Mouse (Mus musculus) skeletal muscle tissue, adult 2 months (tissue): ENCODE measurements around the gene Fmnl1.
A peak's percentile ranks its signal among the peaks of the same experiment; 100 is the strongest.

ENCODE experiments used
- DNase-seq: peaks from one replicate; pipeline ENCODE4 v3.0.0-alpha.2; 2012; ENCODE audit warnings: low read depth, low spot score

Fmnl1 gene

DNA sequence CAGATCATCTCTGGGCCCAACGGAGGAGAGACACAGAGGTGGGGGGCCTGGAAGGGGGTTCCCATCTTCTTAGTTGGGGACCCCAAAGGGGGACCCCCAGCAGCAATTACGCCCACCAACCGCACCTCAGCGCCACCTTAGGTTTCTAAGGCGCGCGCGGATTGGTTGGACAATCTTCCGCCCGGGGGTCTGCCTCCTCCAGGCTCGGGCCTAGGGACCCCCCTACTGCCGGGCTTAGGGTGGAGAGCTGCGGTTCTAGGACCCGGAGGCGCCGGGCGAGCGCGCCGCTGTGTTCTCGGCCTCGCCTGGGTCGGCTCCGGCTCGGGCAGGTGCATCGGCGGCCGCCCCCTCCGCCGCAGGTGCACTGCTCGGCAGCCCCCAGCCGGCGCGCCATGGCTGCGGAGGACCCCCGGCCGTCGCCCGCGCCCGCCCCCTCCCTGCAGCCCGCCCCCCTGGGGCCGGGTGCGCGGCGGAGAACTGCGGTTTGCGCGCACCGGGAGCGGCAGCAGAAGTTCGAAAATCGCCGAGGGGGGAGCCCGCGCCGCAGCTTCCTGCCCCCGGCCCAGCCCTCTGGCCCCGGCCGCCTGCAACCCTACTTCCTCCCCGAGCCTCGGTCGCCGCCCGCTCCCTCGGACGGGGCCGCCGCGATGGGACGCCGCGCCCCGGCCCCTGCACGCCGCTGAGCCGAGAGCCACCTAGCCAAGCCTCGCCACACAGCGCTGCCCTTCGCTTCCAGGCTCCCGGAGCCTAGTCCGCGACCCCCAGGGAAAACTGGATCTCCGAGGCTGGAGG is at the start of gene Fmnl1:
Fmnl1 (plus strand) TSS at position 614 of the 792 bp plus-strand sequence.
- no peak for DNase-seq

DNA sequence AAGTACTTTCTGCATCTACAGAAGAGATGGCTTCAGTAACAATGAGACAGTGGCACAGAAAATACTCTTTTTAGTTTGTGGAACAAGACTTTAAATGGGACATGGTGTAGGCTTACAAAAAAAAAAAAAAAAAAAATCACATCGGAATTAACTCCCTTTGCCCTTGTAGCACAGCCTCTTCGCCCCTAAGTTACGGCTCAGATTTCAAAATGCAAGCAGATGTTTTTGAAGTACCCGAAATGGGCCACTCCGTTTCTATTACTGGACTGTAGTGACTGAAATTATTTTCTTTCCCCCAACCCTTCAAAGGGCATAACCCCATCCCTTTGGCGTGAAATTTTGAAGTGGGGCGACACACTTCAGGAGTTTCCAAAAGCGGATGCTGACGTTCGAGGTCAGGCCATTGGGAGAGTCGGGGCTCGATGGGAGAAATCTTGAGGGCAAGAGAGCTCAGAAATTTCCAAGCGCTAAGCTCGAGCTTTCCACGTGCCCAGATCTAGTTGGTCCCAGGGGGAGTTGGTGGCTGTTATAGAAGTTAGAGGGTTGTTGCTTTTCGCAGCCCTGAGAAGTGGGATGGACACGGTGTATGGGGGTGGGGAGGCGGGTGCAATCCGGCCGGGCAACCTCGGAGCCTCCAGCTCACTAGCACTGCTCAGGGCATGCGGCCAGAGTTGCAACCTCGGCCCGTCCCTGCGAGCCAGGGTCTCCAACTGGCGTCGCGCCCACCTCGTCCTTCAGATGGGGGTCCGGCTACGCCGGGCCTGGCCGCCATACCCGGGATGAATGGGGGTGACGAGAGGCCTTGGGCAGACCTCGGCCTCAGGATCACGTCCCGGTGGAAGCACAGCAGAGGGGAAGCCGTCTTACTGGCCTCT is 39.0 kb upstream of the Fmnl1 start, which contains the start of gene Hexim2:
Hexim2 (plus strand) TSS at position 729 of the 875 bp plus-strand sequence.
- DNase-seq, result peak; percentile 60

DNA sequence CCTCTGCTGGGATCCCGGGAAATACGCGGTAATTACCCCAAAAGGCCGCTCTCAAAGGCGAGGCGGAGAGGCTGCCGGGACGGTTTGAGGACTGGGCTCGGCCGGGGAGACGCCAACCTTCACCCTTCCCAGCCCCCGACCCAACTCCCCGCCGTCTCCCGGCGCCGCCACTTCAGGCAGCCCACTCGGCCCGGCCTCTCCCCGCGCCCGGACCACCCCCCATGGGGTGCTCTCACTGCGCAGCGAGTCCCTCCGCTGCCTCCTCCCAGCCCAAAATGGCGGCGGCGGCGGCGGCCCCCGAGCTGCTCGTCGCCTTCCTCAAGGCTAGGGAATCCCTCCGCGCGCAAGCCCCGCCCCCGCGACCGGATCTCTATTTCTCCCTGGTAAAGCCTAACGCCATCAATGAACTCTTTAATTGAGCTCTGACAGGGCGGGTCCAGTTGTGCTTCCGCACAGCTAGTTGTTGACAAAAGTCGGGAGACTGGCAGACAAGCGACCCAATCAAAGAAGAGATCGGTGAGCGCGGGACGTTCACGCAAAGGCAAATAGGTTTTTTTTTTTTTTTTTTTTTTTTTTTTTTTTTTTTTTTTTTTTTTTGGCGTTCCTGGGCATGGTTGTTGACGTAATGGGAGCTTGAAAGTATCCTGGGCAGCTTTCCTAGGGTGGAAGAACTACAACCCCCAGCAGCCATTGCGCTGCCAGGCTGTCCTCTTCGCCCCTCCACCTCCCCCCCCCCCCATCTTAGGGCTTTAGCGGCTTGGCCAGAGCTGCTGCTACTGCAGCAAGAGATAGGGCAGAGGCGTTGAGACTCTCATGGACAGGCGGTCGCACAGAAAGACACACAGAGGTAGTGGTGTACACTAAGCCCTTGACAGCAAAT is 38.1 kb upstream of the Fmnl1 start:
- DNase-seq, result peak; percentile 100

DNA sequence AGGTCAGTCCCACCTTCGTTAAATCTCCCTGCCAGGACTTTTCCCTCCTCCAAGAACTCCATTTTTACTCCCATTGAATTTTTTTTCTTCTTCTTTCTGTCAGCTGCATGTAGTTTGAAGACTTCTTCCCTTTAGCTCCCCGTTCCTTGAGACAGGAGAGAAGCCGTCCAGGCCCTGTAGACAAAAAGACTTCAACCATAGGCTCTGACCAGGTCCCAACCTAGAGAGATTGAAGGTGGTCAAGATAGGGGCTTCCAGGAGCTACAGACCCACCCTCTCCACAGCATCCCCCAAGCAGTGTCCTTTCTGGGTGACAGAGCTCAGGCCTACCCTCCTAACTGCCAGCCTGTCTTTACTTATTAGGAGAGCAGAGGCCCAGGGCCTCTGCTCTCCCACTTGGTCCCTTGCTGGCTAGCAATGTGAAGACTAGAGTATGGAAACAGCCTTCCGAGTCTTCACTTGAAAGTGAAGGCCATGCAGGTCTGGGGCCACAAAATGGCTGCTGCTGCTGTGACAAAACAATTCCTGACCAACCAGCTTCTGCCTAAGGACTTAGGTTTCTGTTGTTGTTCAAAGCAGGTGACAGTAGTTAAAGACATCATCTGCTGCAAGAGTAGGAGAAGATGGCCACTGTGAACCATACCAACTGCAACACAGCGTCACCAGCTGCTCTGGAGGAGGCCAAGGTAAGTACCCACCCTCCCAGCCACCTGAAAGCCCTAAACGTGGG is 37.3 kb upstream of the Fmnl1 start:
- no peak for DNase-seq

DNA sequence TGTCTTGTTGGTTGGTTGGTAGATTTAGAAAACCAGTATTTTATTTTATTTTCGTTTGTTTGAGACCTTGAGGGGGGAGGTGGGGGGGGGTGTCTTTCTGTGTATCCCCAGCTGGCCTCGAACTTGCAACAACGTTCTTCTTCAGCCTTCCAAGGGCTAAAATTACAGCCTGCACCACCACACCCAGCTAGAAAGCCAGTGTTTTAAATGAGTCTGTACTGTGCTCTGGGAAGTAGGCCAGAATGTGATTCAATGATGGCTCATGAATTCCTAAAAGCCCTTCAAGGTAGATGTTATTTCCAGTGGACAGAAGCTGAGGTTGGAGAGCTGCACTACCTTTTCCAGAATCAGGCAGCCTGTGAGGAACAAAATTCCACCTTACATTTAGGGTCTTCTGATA is 36.7 kb upstream of the Fmnl1 start:
- no peak for DNase-seq

DNA sequence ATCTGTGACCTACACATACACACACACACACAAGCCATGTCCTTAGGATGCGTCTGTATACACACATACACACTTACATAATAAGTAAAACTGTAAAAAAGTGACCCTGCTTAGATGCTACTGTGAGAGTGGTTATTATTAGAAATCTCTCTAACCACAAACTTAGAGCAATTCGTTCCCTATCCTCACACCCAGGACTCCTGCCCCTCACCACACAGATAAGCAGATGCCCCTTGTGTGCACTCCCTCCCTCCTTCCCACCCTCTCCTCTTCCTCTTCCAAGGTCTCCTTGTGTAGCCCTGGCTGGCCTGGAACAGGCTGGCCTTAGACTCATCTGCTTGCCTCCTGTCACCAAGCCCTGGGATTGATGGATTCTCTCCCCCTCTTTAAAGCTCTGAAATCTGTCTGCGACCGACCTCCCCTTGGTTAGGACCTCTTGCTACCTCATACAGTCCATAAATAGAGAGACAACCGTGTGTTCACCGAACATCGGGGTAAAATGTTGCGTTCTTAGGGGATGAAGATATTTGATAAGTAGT is 34.8 kb upstream of the Fmnl1 start:
- no peak for DNase-seq

DNA sequence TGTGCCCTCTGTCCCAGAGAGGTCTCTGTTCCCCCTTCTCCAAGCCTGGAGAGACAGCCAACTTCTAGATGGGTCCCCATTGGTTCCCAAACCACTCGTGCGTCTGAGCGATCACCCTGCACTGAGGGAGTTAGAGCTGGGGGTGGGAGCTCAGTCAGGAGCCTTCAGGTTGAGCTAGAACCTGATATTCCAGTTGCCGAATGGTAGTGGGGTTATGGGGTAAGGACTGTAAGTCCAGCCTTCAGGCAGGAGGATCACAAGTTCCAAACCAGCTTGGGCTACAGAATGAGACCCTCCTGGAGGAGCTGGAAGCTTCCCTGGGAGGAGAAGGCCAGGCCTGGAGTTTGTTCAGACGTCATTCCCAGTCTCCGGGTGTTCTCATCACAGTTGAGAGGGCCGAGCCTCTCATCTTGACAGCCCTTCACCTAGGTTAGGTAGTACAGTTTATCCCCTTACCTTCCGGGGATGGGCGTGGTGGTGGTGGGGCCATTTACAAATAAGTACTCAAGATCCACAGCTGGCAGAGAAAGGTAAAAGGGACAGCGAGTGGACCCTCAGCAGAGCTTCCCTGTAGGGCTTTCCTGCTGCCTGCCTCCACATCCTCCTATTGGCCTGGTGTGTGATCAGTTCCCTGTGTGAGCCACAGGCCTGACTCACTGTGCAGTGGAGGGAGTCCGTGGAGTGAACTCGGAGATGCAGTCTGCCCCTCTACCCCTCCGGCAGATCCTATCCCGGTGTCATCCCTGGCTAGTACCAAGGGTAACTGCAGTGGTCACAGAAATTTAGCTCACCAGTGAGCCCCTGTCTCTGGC is 30.8 kb upstream of the Fmnl1 start:
- DNase-seq, result no peak

DNA sequence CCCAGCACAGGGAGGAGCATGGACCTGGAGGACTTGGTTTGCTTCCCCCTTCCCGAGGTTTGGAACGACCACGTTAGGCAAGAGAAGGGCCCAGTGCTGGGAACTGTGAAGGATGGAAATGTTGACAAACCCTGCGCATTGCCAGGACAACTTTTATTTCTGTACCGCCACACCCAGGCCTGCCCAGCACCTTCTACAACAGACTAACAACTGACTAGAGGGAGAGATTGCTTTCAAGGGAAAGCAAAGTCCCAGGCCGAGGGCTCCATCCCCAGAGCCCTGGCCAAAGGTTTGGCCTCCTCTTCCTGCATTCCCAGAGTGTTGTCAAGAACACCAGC is 30.2 kb upstream of the Fmnl1 start:
- DNase-seq, result no peak

DNA sequence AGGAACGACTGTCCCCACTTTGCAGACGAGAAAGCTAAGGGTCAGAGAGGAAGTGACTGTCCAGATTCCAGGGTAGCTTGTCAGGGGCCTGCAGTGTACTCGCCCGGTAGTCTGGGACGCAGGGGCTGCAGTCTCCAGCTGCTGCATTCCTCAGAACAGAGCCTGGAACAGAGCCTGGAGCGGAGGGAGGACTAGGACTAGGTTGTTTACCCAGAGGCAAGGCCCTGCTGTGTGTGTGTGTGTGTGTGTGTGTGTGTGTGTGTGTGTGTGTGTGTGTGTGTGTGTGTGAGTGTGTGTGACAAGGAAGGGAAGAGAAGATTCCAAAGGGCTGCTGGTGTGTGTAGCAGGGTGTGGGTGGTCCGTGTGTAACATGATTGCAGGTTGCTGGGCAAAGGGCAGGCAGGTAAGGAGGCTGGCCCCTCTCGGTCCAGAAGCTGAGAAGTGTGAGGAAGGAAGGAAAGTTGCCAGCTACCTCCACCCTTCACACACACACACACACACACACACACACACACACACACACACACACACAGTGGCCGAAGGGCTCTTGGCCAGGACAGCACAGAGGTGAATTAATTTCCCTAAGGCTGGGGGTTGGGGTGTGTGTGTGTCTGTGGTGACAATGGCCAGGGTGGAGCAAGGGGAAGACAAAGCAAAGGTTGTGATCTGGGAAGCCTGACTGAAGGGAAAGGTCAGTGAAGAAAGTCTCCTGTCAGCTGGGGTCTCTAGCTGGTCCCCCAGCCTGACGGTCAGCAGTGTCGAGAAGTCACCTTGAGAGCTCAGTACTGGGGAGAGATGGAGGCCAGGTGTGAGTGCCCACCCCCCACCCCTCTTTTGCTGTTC is 29.6 kb upstream of the Fmnl1 start:
- no peak for DNase-seq

DNA sequence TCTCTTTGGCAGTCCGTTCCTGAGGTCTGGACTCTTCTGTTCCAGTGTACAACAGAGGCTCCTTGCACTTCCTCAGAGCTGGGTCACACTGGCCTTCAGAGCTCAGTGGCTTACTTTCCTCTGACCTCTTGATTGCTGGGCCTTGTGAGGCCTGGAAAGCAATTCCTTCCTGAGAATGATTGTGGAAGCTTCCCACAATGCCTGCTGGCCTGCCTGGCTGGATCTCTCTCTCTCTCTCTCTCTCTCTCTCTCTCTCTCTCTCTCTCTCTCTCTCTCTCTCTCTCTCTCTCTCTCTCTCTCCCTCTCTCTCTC is 29.0 kb upstream of the Fmnl1 start:
- no peak for DNase-seq

DNA sequence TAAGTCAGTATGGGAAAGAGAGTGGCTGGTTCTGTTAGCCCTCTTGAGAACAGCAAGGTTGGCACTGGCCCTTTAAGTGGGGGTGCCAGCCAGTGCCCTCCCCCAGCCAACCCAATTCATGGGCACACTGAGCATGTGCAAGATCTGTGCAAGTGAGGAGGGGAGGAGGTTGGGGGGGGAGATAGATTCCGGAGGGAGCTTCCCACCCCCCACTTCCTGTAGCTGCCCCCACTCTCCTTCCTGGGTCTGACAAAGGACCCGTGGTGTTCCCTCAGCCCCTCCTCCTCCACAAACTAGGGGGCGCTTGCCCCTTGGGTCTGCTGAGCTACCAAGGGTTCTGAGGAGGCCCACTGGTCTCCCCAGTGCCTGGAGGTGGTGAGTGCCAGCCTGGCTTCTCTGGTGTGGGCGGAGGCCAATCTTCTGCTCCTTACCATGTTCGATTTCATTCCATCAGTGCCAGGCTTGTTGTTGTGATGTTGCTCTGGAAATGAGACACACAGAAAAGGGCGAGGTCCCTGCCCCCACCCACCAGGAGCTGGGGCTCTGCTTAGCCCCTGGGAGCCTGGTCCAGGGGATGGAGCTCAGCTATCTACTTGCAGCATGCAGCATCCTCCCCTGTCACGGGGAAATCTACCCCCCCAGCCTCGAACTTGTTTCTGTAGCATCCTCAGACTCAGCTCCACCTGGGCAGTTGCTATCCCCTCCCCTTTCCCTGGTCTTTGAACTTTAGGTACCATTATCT is 28.3 kb upstream of the Fmnl1 start:
- peak; percentile 72 for DNase-seq

DNA sequence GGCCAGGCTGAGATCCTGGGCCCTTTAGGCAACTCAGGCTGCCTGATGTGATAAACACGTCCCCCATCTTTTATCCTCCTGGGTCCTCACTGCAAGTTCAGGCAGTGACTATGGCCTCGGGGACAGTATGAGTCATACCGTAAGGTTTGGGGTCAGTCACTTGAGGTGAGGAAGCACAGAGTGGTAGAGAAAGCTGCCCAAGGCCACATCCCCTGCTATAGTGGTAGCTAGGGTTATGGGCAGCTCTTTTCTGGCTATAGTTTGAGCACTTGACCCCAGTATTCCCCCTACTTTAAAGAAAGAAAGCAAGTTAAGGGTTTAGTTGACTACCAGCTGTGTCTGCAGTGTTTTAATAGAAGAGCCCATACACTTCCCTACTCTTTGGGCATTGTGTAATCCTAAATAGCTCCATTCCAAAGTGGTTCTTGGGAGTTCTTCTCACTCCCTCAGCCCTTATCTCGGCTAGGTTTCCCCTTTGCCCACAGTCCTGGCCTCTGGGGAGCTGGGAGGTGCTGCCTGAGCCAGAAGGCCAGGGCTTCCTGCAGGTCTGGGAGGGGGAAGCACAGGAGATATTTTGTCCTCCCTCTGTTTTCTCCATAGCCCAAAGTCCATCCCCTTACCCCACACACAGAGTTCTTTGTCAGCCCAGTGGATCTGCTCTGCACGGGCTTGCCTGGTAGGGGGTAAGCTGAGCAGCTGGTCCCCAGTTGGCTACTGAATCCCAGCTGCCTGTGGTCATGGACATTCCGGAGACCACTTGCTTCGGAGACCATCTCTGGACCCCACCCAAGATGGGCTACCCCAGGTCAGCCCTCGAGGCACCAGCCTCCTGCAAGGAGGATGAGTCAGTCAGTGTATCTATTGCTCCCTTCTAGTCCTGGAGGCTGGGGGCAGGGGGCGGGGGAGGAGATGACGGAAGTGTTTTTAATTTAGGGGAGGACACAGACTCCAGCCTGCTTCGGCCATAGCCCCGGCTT is 26.3 kb upstream of the Fmnl1 start:
- no peak for DNase-seq

DNA sequence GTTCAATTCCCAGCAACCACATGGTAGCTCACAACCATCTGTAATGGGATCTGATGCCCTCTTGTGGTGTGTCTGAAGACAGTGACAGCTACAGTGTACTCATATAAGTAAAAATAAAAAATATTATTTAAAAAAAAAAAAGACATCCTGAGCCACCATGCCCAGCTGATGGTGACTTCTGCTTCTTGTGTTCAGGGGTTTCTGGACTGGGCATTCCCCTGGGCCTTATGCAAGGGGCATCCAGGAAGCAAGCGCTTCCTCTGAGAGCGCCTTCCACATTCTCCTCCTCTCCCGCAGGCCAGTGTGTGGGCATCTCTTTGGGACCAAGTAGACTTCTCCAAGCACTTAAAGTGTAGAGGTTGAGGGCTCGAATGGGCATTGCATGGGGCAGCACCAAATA is 24.5 kb upstream of the Fmnl1 start:
- DNase-seq, result no peak

DNA sequence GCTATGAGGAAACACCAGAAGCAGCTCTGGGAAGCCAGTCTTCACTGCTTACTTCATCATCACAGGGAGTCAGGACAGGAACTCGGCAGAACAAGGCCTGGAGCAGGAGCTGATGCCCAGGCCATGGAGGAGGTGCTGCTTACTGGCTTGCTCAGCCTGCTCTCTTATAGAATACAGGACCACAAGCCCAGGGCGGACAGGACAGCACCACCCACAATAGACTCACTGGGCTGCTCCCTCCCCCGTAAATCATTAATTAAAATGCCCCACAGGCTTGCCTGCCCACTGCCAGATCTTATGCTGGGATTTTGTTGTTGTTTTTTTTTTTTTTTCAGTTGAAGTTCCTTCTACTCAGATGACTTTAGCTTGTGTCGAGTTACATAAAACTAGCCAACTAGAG is 23.1 kb upstream of the Fmnl1 start:
- no peak for DNase-seq

DNA sequence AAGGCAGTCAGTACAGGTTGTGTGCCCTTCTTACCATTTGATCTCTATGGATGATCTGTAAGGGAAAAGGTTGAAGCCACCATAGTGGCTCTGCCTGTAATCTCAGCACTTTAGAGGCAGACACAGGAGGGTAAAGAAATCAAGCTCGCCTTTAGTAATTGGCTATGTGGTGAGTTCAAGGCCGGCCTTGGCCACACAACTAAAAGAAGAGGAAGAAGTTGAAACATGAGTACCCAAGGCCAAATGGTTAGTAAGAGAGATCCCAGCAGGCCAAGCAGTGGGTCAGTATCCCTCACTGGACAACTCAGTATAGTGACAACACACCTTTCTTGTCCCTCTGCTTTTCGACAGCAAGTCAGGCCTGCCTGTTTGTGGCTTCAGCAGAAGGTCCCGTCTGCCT is 21.1 kb upstream of the Fmnl1 start:
- no peak for DNase-seq

DNA sequence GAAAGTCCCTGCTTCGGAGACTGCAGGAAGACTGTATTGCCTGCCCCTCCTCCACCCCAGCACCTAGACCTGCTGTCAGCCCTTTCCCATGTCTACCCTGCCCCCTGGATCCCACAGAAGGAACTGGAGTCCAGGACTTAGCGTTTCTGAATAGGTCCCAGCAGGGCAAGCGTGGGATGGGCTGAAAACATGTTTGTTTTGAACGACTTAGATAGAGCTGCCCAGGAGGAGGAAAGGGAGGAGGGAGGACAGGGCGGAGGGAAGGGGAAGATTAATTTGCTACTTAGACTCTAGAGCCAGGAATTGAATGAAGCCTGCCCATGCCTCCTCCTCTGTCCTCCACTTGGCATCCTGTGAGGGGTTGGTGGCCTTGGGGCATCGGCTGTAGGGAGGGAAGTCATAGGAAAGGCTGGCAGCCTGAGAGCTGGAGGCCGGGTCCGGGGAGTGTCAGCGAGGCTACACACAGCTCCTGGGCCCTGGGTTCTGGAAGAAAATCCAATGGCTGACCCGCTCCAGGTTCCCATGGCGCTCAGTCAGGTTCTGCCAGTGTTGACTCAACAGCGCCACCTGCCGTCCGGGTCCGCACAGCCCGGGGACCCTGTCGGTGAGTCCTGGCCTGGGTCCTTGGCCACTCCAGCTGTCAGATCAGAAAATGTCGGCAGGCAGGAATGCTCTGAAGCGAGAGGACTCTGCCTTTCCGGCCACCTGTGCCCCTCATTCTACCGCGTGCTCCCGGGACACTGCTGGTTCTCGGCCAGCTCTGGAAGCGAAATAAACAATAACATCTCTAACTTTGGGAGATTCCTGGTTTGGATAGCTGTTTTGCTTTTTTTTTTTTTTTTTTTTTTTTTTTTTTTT is 12.1 kb upstream of the Fmnl1 start:
- DNase-seq, result peak; percentile 92
